Mouse (Mus musculus): ENCODE measurements around the gene Ccdc85b. TPM values are rescaled to one million over a fixed set of nuclear protein-coding genes. Genes with fewer than 3 reads are reported as not detected.

The Ccdc85b gene
- polyA plus RNA-seq (2014; fragmentation: Illumina TruSeq; extraction: RNeasy Lipid Tissue Mini Kit (QIAGEN cat#74804); ENCODE audit: low read depth, low replicate concordance): 0.14 TPM

GRCm38 (mm10) chr19:5457746-5458442 lies at the start of gene Ccdc85b:
Gene Ccdc85b, minus strand, starts transcription at chr19:5457894.

GRCm38 (mm10) chr19:5503687-5504086 lies 46.0 kb upstream of the Ccdc85b start, which contains the start of gene 1700020D05Rik:
Gene 1700020D05Rik, minus strand, starts transcription at chr19:5503787.

GRCm38 (mm10) chr19:5490313-5490897 lies 32.7 kb upstream of the Ccdc85b start, which contains the start of gene Cfl1:
Gene Cfl1, plus strand, starts transcription at chr19:5490455.

GRCm38 (mm10) chr19:5487768-5488550 lies 30.3 kb upstream of the Ccdc85b start, which contains the start of gene Mus81:
Gene Mus81, minus strand, starts transcription at chr19:5488402.

GRCm38 (mm10) chr19:5473720-5474119 lies 16.0 kb upstream of the Ccdc85b start, which contains the start of gene Efemp2:
Gene Efemp2, plus strand, starts transcription at chr19:5473954.

GRCm38 (mm10) chr19:5468374-5468773 lies 10.7 kb upstream of the Ccdc85b start, which contains the start of gene Ctsw:
Gene Ctsw, minus strand, starts transcription at chr19:5468507.

GRCm38 (mm10) chr19:5460465-5460911 lies 2.8 kb upstream of the Ccdc85b start, which contains the start of gene Fibp:
Gene Fibp, plus strand, starts transcription at chr19:5460615.

GRCm38 (mm10) chr19:5447515-5448353 lies 10.0 kb downstream of the Ccdc85b start, which contains the start of gene Fosl1:
Gene Fosl1, plus strand, starts transcription at chr19:5447547.

GRCm38 (mm10) chr19:5424782-5425741 lies 32.6 kb downstream of the Ccdc85b start, which contains the start of the genes Drap1 and AI837181:
Gene Drap1, minus strand, starts transcription at chr19:5424979.
Gene AI837181, plus strand, starts transcription at chr19:5425144.

Other genes with a start within 250 kb of the Ccdc85b start
- 44.3 TPM for gene Pacs1, start 184.8 kb downstream of the Ccdc85b start, polyA plus RNA-seq (2014; fragmentation: Illumina TruSeq; extraction: RNeasy Lipid Tissue Mini Kit (QIAGEN cat#74804); ENCODE audit: low read depth, low replicate concordance)
- 42.7 TPM for gene Sf3b2, start 162.4 kb downstream of the Ccdc85b start, polyA plus RNA-seq (2014; fragmentation: Illumina TruSeq; extraction: RNeasy Lipid Tissue Mini Kit (QIAGEN cat#74804); ENCODE audit: low read depth, low replicate concordance)
- gene Gal3st3, start 159.6 kb downstream of the Ccdc85b start, polyA plus RNA-seq (2014; fragmentation: Illumina TruSeq; extraction: RNeasy Lipid Tissue Mini Kit (QIAGEN cat#74804); ENCODE audit: low read depth, low replicate concordance): 0.18 TPM
- gene Catsper1, start 122.2 kb downstream of the Ccdc85b start, polyA plus RNA-seq (2014; fragmentation: Illumina TruSeq; extraction: RNeasy Lipid Tissue Mini Kit (QIAGEN cat#74804); ENCODE audit: low read depth, low replicate concordance): 41.2 TPM
- gene Cst6, start 108.3 kb downstream of the Ccdc85b start, polyA plus RNA-seq (2014; fragmentation: Illumina TruSeq; extraction: RNeasy Lipid Tissue Mini Kit (QIAGEN cat#74804); ENCODE audit: low read depth, low replicate concordance): not detected
- 13.1 TPM for gene Eif1ad, start 91.2 kb downstream of the Ccdc85b start, polyA plus RNA-seq (2014; fragmentation: Illumina TruSeq; extraction: RNeasy Lipid Tissue Mini Kit (QIAGEN cat#74804); ENCODE audit: low read depth, low replicate concordance)
- gene Banf1, start 90.7 kb downstream of the Ccdc85b start, polyA plus RNA-seq (2014; fragmentation: Illumina TruSeq; extraction: RNeasy Lipid Tissue Mini Kit (QIAGEN cat#74804); ENCODE audit: low read depth, low replicate concordance): 12.7 TPM
- 2.7 TPM for gene Sart1, start 69.2 kb downstream of the Ccdc85b start, polyA plus RNA-seq (2014; fragmentation: Illumina TruSeq; extraction: RNeasy Lipid Tissue Mini Kit (QIAGEN cat#74804); ENCODE audit: low read depth, low replicate concordance)
- gene Tsga10ip, start 55.4 kb downstream of the Ccdc85b start, polyA plus RNA-seq (2014; fragmentation: Illumina TruSeq; extraction: RNeasy Lipid Tissue Mini Kit (QIAGEN cat#74804); ENCODE audit: low read depth, low replicate concordance): 27.1 TPM
- 20.5 TPM for gene Drap1, start 32.9 kb downstream of the Ccdc85b start, polyA plus RNA-seq (2014; fragmentation: Illumina TruSeq; extraction: RNeasy Lipid Tissue Mini Kit (QIAGEN cat#74804); ENCODE audit: low read depth, low replicate concordance)
- gene AI837181, start 32.8 kb downstream of the Ccdc85b start, polyA plus RNA-seq (2014; fragmentation: Illumina TruSeq; extraction: RNeasy Lipid Tissue Mini Kit (QIAGEN cat#74804); ENCODE audit: low read depth, low replicate concordance): 0.76 TPM
- gene Fosl1, start 10.3 kb downstream of the Ccdc85b start, polyA plus RNA-seq (2014; fragmentation: Illumina TruSeq; extraction: RNeasy Lipid Tissue Mini Kit (QIAGEN cat#74804); ENCODE audit: low read depth, low replicate concordance): 0.57 TPM
- 5.3 TPM for gene Fibp, start 2.7 kb upstream of the Ccdc85b start, polyA plus RNA-seq (2014; fragmentation: Illumina TruSeq; extraction: RNeasy Lipid Tissue Mini Kit (QIAGEN cat#74804); ENCODE audit: low read depth, low replicate concordance)
- gene Ctsw, start 10.6 kb upstream of the Ccdc85b start, polyA plus RNA-seq (2014; fragmentation: Illumina TruSeq; extraction: RNeasy Lipid Tissue Mini Kit (QIAGEN cat#74804); ENCODE audit: low read depth, low replicate concordance): not detected
- gene Efemp2, start 16.1 kb upstream of the Ccdc85b start, polyA plus RNA-seq (2014; fragmentation: Illumina TruSeq; extraction: RNeasy Lipid Tissue Mini Kit (QIAGEN cat#74804); ENCODE audit: low read depth, low replicate concordance): 0.52 TPM
- 1.2 TPM for gene Mus81, start 30.5 kb upstream of the Ccdc85b start, polyA plus RNA-seq (2014; fragmentation: Illumina TruSeq; extraction: RNeasy Lipid Tissue Mini Kit (QIAGEN cat#74804); ENCODE audit: low read depth, low replicate concordance)
- 118 TPM for gene Cfl1, start 32.6 kb upstream of the Ccdc85b start, polyA plus RNA-seq (2014; fragmentation: Illumina TruSeq; extraction: RNeasy Lipid Tissue Mini Kit (QIAGEN cat#74804); ENCODE audit: low read depth, low replicate concordance)
- 127 TPM for gene 1700020D05Rik, start 45.9 kb upstream of the Ccdc85b start, polyA plus RNA-seq (2014; fragmentation: Illumina TruSeq; extraction: RNeasy Lipid Tissue Mini Kit (QIAGEN cat#74804); ENCODE audit: low read depth, low replicate concordance)
- 0.91 TPM for gene Snx32, start 52.6 kb upstream of the Ccdc85b start, polyA plus RNA-seq (2014; fragmentation: Illumina TruSeq; extraction: RNeasy Lipid Tissue Mini Kit (QIAGEN cat#74804); ENCODE audit: low read depth, low replicate concordance)
- gene Ovol1, start 102.8 kb upstream of the Ccdc85b start, polyA plus RNA-seq (2014; fragmentation: Illumina TruSeq; extraction: RNeasy Lipid Tissue Mini Kit (QIAGEN cat#74804); ENCODE audit: low read depth, low replicate concordance): 1.9 TPM
- gene Ap5b1, start 110.1 kb upstream of the Ccdc85b start, polyA plus RNA-seq (2014; fragmentation: Illumina TruSeq; extraction: RNeasy Lipid Tissue Mini Kit (QIAGEN cat#74804); ENCODE audit: low read depth, low replicate concordance): not detected
- 0.25 TPM for gene Rnaseh2c, start 144.0 kb upstream of the Ccdc85b start, polyA plus RNA-seq (2014; fragmentation: Illumina TruSeq; extraction: RNeasy Lipid Tissue Mini Kit (QIAGEN cat#74804); ENCODE audit: low read depth, low replicate concordance)
- 52.9 TPM for gene Kat5, start 152.3 kb upstream of the Ccdc85b start, polyA plus RNA-seq (2014; fragmentation: Illumina TruSeq; extraction: RNeasy Lipid Tissue Mini Kit (QIAGEN cat#74804); ENCODE audit: low read depth, low replicate concordance)
- 1.1 TPM for gene Rela, start 179.6 kb upstream of the Ccdc85b start, polyA plus RNA-seq (2014; fragmentation: Illumina TruSeq; extraction: RNeasy Lipid Tissue Mini Kit (QIAGEN cat#74804); ENCODE audit: low read depth, low replicate concordance)
- 0.07 TPM for gene Sipa1, start 205.8 kb upstream of the Ccdc85b start, polyA plus RNA-seq (2014; fragmentation: Illumina TruSeq; extraction: RNeasy Lipid Tissue Mini Kit (QIAGEN cat#74804); ENCODE audit: low read depth, low replicate concordance)
- gene Map3k11, start 230.8 kb upstream of the Ccdc85b start, polyA plus RNA-seq (2014; fragmentation: Illumina TruSeq; extraction: RNeasy Lipid Tissue Mini Kit (QIAGEN cat#74804); ENCODE audit: low read depth, low replicate concordance): 2.6 TPM
- 0.55 TPM for gene Pcnx3, start 231.0 kb upstream of the Ccdc85b start, polyA plus RNA-seq (2014; fragmentation: Illumina TruSeq; extraction: RNeasy Lipid Tissue Mini Kit (QIAGEN cat#74804); ENCODE audit: low read depth, low replicate concordance)
- not detected for gene Kcnk7, start 246.5 kb upstream of the Ccdc85b start, polyA plus RNA-seq (2014; fragmentation: Illumina TruSeq; extraction: RNeasy Lipid Tissue Mini Kit (QIAGEN cat#74804); ENCODE audit: low read depth, low replicate concordance)

Data from testis, adult 10 weeks (tissue).